Mouse (Mus musculus) cerebellum, adult 9-11 months (tissue): ENCODE measurements at regions not wholly inside any gene's neighbourhood (a gene's known extent, or its start where the extent isn't known, plus 50 kb on each side); places are given as distances from the start of the nearest gene placed in this dataset.

ENCODE experiments used
- DNase-seq: peaks from one replicate; pipeline ENCODE4 v3.0.0; 2022

GRCm38 (mm10) chr7:90030486-90031250 lies 49.9 kb upstream of the Eed start:
- peak; percentile 38 for DNase-seq

- no peak for DNase-seq
Observed at GRCm38 (mm10) chr7:90033086-90033485, 52.3 kb upstream of the Eed start.

- DNase-seq = no peak
Observed at GRCm38 (mm10) chr7:90033640-90034312, 53.0 kb upstream of the Eed start.

GRCm38 (mm10) chr7:90034498-90034897 lies 53.7 kb upstream of the Eed start:
- DNase-seq = no peak

- DNase-seq = no peak
Observed at GRCm38 (mm10) chr7:90035396-90035795, 54.6 kb upstream of the Eed start.

- no peak for DNase-seq
Observed at GRCm38 (mm10) chr7:90037736-90038135, 57.0 kb upstream of the Eed start.

- DNase-seq = no peak
Observed at GRCm38 (mm10) chr7:90039504-90039903, 58.7 kb upstream of the Eed start.

- no peak for DNase-seq
Observed at GRCm38 (mm10) chr7:90040581-90041340, 60.0 kb upstream of the Eed start.

- DNase-seq = no peak
Observed at GRCm38 (mm10) chr7:90041565-90042024, 60.8 kb upstream of the Eed start.

GRCm38 (mm10) chr7:90042364-90042763 lies 61.6 kb upstream of the Eed start:
- DNase-seq = no peak

- DNase-seq = no peak
Observed at GRCm38 (mm10) chr7:90043526-90043925, 62.7 kb upstream of the Eed start.

- DNase-seq = no peak
Observed at GRCm38 (mm10) chr7:90044100-90044698, 63.4 kb upstream of the Eed start.

GRCm38 (mm10) chr7:90045208-90045800 lies 64.5 kb upstream of the Eed start:
- DNase-seq = no peak

- DNase-seq = no peak
Observed at GRCm38 (mm10) chr7:90046228-90046627, 65.4 kb upstream of the Eed start.

- DNase-seq = no peak
Observed at GRCm38 (mm10) chr7:90046862-90047261, 66.1 kb upstream of the Eed start.

- DNase-seq = no peak
Observed at GRCm38 (mm10) chr7:90048401-90049307, 67.9 kb upstream of the Eed start.

- no peak for DNase-seq
Observed at GRCm38 (mm10) chr7:90049831-90050237, 69.1 kb upstream of the Eed start.

GRCm38 (mm10) chr7:90054795-90055511 lies 74.2 kb upstream of the Eed start:
- DNase-seq = peak; percentile 91

GRCm38 (mm10) chr7:90057947-90058346 lies 72.1 kb upstream of the Picalm start:
- DNase-seq = no peak

- DNase-seq = no peak
Observed at GRCm38 (mm10) chr7:90058636-90059035, 71.4 kb upstream of the Picalm start.

- DNase-seq = no peak
Observed at GRCm38 (mm10) chr7:90059249-90059628, 70.8 kb upstream of the Picalm start.
